Mouse (Mus musculus) kidney, adult 2 months (tissue): Measurements from ENCODE around the gene Dnlz.

Experiments
- CTCF ChIP-seq: fragments of 200-500 bp; conservative IDR thresholded peaks from 2 replicates; pipeline ENCODE4 v1.5.1; 2011; ENCODE audit warnings: low read depth, mild to moderate bottlenecking, control low read depth, low read length, moderate library complexity, mixed read lengths; ENCODE audit not compliant: insufficient read depth, insufficient read length
- POLR2A ChIP-seq: fragments of 200-500 bp; IDR thresholded peaks from one replicate; pipeline ENCODE4 v1.6.1; 2011; ENCODE audit warnings: low read depth, low read length, control low read depth

DNA sequence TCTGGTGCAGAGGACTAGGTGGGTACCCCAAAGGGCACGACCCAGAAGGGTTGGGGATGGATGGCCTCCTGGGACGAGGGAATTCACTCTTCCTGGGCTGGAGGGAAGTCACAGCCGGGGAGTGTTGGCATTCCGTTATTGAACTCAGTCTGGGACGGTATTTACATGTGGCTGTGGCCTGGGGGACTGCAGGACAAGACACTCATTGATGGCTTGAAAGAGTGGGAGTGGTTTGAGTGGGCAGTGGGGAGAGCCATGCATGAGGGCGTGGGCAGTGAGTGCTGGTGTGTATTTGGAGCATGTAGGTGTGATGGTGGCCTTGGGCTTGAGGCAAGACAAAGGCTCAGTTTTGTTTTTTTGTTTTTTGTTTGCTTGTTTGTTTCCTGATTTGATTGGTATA is 21.2 kb downstream of the Dnlz start:
- TF ChIP-seq POLR2A = no peak
- no peak for TF ChIP-seq CTCF
